In the genomic region with DNA sequence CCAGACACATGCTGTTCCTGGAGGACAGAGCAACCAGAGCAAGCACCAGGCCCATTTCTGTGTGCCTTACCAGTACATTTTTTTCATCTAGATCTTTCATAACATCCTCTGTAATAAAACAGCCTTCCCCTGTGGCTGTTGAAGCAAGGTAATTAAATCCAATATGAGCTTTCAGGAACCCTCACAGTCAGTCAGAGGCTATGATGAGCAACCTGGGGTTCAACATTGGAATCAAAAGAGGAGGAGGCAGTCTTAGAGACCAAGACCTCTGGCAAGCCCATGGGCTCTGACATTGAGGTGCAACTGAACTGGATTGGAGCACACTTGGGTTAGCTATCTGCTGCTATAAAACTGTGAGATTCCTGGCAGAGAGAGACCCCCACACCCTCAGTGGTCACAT, we compare ENCODE assay signal across 25 mouse cellular contexts. TPM values are rescaled to one million over a fixed set of nuclear protein-coding genes. Genes with fewer than 3 reads are reported as not detected.
DNase-seq lines count a peak whose midpoint lies in the region; ATAC-seq and TF ChIP-seq lines count a peak whose summit lies in the region.
"Had no signal": no experiment of that assay in that cellular context is flagged by ENCODE, and none has a peak within 500 bp of the region (broad histone marks: within the 10 kb centered on the region; RNA-seq: fewer than 3 reads in every experiment).

No protein-coding gene starts in this region.

- no peak overlapping the region for H3K4me3 ChIP-seq in hindbrain, postnatal 0 days (ENCODE audit: low read length)
- H3K4me3 ChIP-seq in hindbrain, embryonic 13.5 days, result no peak overlapping the region
- H3K4me3 ChIP-seq in neural tube, embryonic 13.5 days, result no peak overlapping the region
- H3K4me3 ChIP-seq: embryonic facial prominence, embryonic 13.5 days; embryonic facial prominence, embryonic 15.5 days; erythroblast, embryonic 14.5 days; forebrain, embryonic 10.5 days; forebrain, embryonic 12.5 days had no signal

- 0 out of 2 replicates have a peak, but pooled peaks cover 3% of the 10 kb centered on the region for H3K4me1 ChIP-seq in hindbrain, postnatal 0 days (ENCODE audit: insufficient read depth, low read length)
- peaks cover 6% of the 10 kb centered on the region for H3K4me1 ChIP-seq in hindbrain, embryonic 13.5 days (replicated peaks)
- peaks cover 12% of the 10 kb centered on the region; the same call in 1 of the 2 replicates for H3K4me1 ChIP-seq in neural tube, embryonic 13.5 days (replicated peaks)
- H3K4me1 ChIP-seq: forebrain, embryonic 12.5 days had no signal

- no peak for TF ChIP-seq CTCF in hindbrain, postnatal 0 days (IDR thresholded peaks at IDR 0.05; ENCODE audit: low read depth)

- H3K4me2 ChIP-seq in hindbrain, postnatal 0 days (ENCODE audit: low read depth, low read length), result no peak overlapping the region
- no peak overlapping the region for H3K4me2 ChIP-seq in hindbrain, embryonic 13.5 days
- H3K4me2 ChIP-seq in neural tube, embryonic 13.5 days, result no peak overlapping the region
- H3K4me2 ChIP-seq: embryonic facial prominence, embryonic 13.5 days; embryonic facial prominence, embryonic 15.5 days; forebrain, embryonic 12.5 days had no signal

- H3K27me3 ChIP-seq in hindbrain, postnatal 0 days (ENCODE audit: insufficient read depth, low read length), result no peaks in the 10 kb centered on the region
- H3K27me3 ChIP-seq in hindbrain, embryonic 13.5 days, result no peaks in the 10 kb centered on the region
- no peaks in the 10 kb centered on the region for H3K27me3 ChIP-seq in neural tube, embryonic 13.5 days
- H3K27me3 ChIP-seq: CH12.LX; embryonic facial prominence, embryonic 13.5 days; embryonic facial prominence, embryonic 15.5 days; forebrain, embryonic 12.5 days; Patski had no signal

- no peaks in the 10 kb centered on the region for H3K36me3 ChIP-seq in hindbrain, postnatal 0 days (ENCODE audit: insufficient read depth, low read length)
- 0 out of 2 replicates have a peak, but pooled peaks cover 3% of the 10 kb centered on the region for H3K36me3 ChIP-seq in hindbrain, embryonic 13.5 days
- H3K36me3 ChIP-seq in neural tube, embryonic 13.5 days, result no peaks in the 10 kb centered on the region
- H3K36me3 ChIP-seq: embryonic facial prominence, embryonic 13.5 days; embryonic facial prominence, embryonic 15.5 days; forebrain, embryonic 10.5 days; forebrain, embryonic 12.5 days; G1E had no signal

- no peak overlapping the region for H3K9ac ChIP-seq in hindbrain, postnatal 0 days (replicated peaks; ENCODE audit: low read length)
- no peak overlapping the region for H3K9ac ChIP-seq in hindbrain, embryonic 13.5 days
- H3K9ac ChIP-seq in neural tube, embryonic 13.5 days, result no peak overlapping the region
- H3K9ac ChIP-seq: embryonic facial prominence, embryonic 13.5 days; embryonic facial prominence, embryonic 15.5 days; forebrain, embryonic 12.5 days had no signal

- DNase-seq in hindbrain, postnatal 0 days (ENCODE audit: low spot score), result no peak
- DNase-seq in neural tube, embryonic 10.5 days (ENCODE audit: extremely low spot score, low spot score), result no peak
- DNase-seq in cerebellum, adult 11-12 months, result no peak
- DNase-seq: adrenal gland, adult 8-10 months; adrenal gland, postnatal 36 days; cerebellum, adult 18-20 months; cerebellum, adult 8-10 months; cerebellum, adult 9-11 months; cerebellum, postnatal 36 days; embryo, embryonic 11 days had no signal

- peak; percentile 15; the same call in 1 of the 2 replicates for ATAC-seq in hindbrain, postnatal 0 days
- no peak for ATAC-seq in hindbrain, embryonic 13.5 days (ENCODE audit: low FRiP score)
- peak; percentile 59; the same call in 1 of the 2 replicates for ATAC-seq in neural tube, embryonic 13.5 days (ENCODE audit: low read depth)
- ATAC-seq: activated CD4-positive, CD25-positive, alpha-beta regulatory T cell, adult 4 months; CD4-positive, CD25-positive, alpha-beta regulatory T cell, adult 4 months; forebrain, embryonic 14.5 days; forebrain, embryonic 16.5 days; Patski had no signal

- no peak overlapping the region for H3K27ac ChIP-seq in hindbrain, postnatal 0 days
- H3K27ac ChIP-seq in hindbrain, embryonic 13.5 days, result no peak overlapping the region
- 0 out of 2 replicates have a peak overlapping the region, but pooled peaks have one; percentile 20 for H3K27ac ChIP-seq in neural tube, embryonic 13.5 days (replicated peaks)
- H3K27ac ChIP-seq: embryonic facial prominence, embryonic 13.5 days; embryonic facial prominence, embryonic 15.5 days; forebrain, embryonic 10.5 days; forebrain, embryonic 12.5 days had no signal

- no peaks in the 10 kb centered on the region for H3K9me3 ChIP-seq in hindbrain, postnatal 0 days (ENCODE audit: low read length)
- peaks cover 6% of the 10 kb centered on the region; the same call in 1 of the 2 replicates for H3K9me3 ChIP-seq in hindbrain, embryonic 13.5 days
- H3K9me3 ChIP-seq in neural tube, embryonic 13.5 days, result 0 out of 2 replicates have a peak, but pooled peaks cover 4% of the 10 kb centered on the region
- H3K9me3 ChIP-seq: embryonic facial prominence, embryonic 13.5 days; embryonic facial prominence, embryonic 15.5 days; forebrain, embryonic 12.5 days; G1E had no signal

RNA-seq across cellular contexts. Expression of a gene that starts 42.9 kb away (rescaled TPM):
- 29.5 and 33.1 TPM in 2 replicates for total RNA-seq in hindbrain, postnatal 0 days (2014; rRNA removed)
- 6.0 and 8.1 TPM in 2 replicates for polyA plus RNA-seq in hindbrain, postnatal 0 days (2015; fragmentation: Nextera tagmentation; extraction: Ambion mirVana)
- 1.6 and 1.7 TPM in 2 replicates for polyA plus RNA-seq in hindbrain, embryonic 13.5 days (2015; fragmentation: Nextera tagmentation; extraction: Ambion mirVana)
- 2.1 and 2.2 TPM in 2 replicates for polyA plus RNA-seq in neural tube, embryonic 13.5 days (2015; fragmentation: Nextera tagmentation; extraction: Ambion mirVana)
- total RNA-seq: common myeloid progenitor, adult 5-6 weeks had no signal
- polyA plus RNA-seq: erythroblast, embryonic 14.5 days; G1E had no signal
